Mouse (Mus musculus) lung, embryonic 16.5 days (tissue): ENCODE measurements around the gene Rogdi. TPM values are rescaled to one million over a fixed set of nuclear protein-coding genes. Genes with fewer than 3 reads are reported as not detected.

ENCODE experiments used
- ATAC-seq: fragments of 200-750 bp; cut with Nextera tagmentation; 2 replicates; pipeline ENCODE4 v1.8.0; 2017; ENCODE audit warnings: low read depth, mild to moderate bottlenecking, moderate library complexity
- H3K27ac ChIP-seq: fragments of 300-500 bp; sonication (generic); 2 replicates; pipeline ENCODE4 v1.5.1; 2014; ENCODE audit warnings: mild to moderate bottlenecking, control low read depth, low read length
- H3K27me3 ChIP-seq: fragments of 300-500 bp; sonication (generic); 2 replicates; pipeline ENCODE4 v1.6.1; 2014; ENCODE audit warnings: low read depth, low read length, mixed read lengths; ENCODE audit not compliant: control insufficient read depth, insufficient read depth
- H3K36me3 ChIP-seq: fragments of 300-500 bp; sonication (generic); 2 replicates; pipeline ENCODE4 v1.6.1; 2014; ENCODE audit warnings: low read length; ENCODE audit not compliant: control insufficient read depth, insufficient read depth
- H3K4me1 ChIP-seq: fragments of 300-500 bp; sonication (generic); replicated peaks from 2 replicates; pipeline ENCODE4 v1.6.1; 2014; ENCODE audit warnings: low read length, mixed read lengths; ENCODE audit not compliant: control insufficient read depth, insufficient read depth
- H3K4me2 ChIP-seq: fragments of 300-500 bp; sonication (generic); 2 replicates; pipeline ENCODE4 v1.6.1; 2014; ENCODE audit warnings: low read depth, low read length, control low read depth
- H3K4me3 ChIP-seq: fragments of 300-500 bp; sonication (generic); 2 replicates; pipeline ENCODE4 v1.5.1; 2014; ENCODE audit warnings: mild to moderate bottlenecking, low read length, control low read depth
- H3K9ac ChIP-seq: fragments of 300-500 bp; sonication (generic); 2 replicates; pipeline ENCODE4 v1.6.1; 2014; ENCODE audit warnings: low read length, control low read depth
- H3K9me3 ChIP-seq: fragments of 300-500 bp; sonication (generic); 2 replicates; pipeline ENCODE4 v1.6.1; 2016; ENCODE audit warnings: low read length; ENCODE audit not compliant: control insufficient read depth
- WGBS: fragments of 180-500 bp; shearing (Covaris S2); extraction: QIAGEN DNeasy Blood & Tissue Kit; methylation state at CpG from one replicate; pipeline ENCODE4 v1.1.7; 2014; 5-methylcytosine and 5-hydroxymethylcytosine counted together
- polyA plus RNA-seq: library from polyadenylated mRNA; unstranded; fragments of >200 nt; fragmentation: Nextera tagmentation; extraction: Ambion mirVana; gene quantifications from 2 replicates; pipeline ENCODE4 v1.2.1, GENCODE M21; 2015

Gene Rogdi
- polyA plus RNA-seq, 1 experiment from 2014 or later: 58.8 TPM

- ATAC-seq: no peak
- 51% methylated on average over 3 of the region's 3 CpGs for WGBS
Observed at GRCm38 (mm10) chr16:5000611-5001010, 12.7 kb downstream of the Rogdi start.

DNA sequence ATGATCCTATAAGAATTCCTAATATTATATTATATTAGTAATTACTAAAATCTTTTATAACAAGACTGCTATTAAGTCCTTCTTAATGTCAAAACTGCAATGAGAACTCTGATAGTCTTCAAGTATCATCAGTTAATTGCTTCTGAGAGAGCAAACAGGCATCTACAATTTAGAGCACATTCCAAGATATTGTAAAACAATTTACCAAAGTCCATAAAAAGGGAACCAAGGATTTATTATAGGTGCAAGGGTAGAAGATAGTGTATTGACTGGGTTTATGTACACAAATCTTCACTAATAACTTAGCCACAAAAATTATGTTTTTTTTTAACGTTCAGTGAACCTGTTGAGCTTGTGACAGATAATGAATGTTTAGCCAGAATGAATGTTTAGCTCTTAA is 14.4 kb downstream of the Rogdi start:
- no peak for ATAC-seq
- H3K27me3 ChIP-seq: no peaks in the 10 kb centered on the region
- H3K4me3 ChIP-seq: no peak overlapping the region
- no peaks in the 10 kb centered on the region for H3K9me3 ChIP-seq
- no peak overlapping the region for H3K4me2 ChIP-seq
- no peak overlapping the region for H3K27ac ChIP-seq
- 30% methylated on average over 1 of the region's 1 CpGs for WGBS
- H3K9ac ChIP-seq: no peak overlapping the region
- H3K36me3 ChIP-seq: no peaks in the 10 kb centered on the region
- peaks cover 3% of the 10 kb centered on the region for H3K4me1 ChIP-seq

More at GRCm38 (mm10) chr16:5000611-5001010, 12.7 kb downstream of the Rogdi start:
- H3K4me1 ChIP-seq: peaks cover 3% of the 10 kb centered on the region
- H3K4me2 ChIP-seq: no peak overlapping the region
- H3K27ac ChIP-seq: no peak overlapping the region
- H3K36me3 ChIP-seq: no peaks in the 10 kb centered on the region
- H3K27me3 ChIP-seq: no peaks in the 10 kb centered on the region
- H3K4me3 ChIP-seq: no peak overlapping the region
- no peak overlapping the region for H3K9ac ChIP-seq
- H3K9me3 ChIP-seq: no peaks in the 10 kb centered on the region

- Histone ChIP-seq H3K9me3 (no peaks in the 10 kb centered on the region), H3K4me2 (no peak within 1 kb of the TSS), H3K36me3 (no peaks in the 10 kb centered on the region), H3K4me3 (no peak within 1 kb of the TSS), H3K27me3 (no peaks in the 10 kb centered on the region), H3K27ac (peak within 1 kb of the TSS; percentile 49; the same call in 1 of the 2 replicates), H3K4me1 (peaks cover 3% of the 10 kb centered on the region), H3K9ac (no peak within 1 kb of the TSS)
- ATAC-seq: peak; percentile 52; the same call in 1 of the 2 replicates
- WGBS: 20% methylated on average over 3 of the region's 3 CpGs
Observed at GRCm38 (mm10) chr16:4997553-4997952, 15.8 kb downstream of the Rogdi start, which contains the start of gene Sept12. Gene Sept12 (minus strand): TSS chr16:4997852.

GRCm38 (mm10) chr16:4993276-4993675 is 20.1 kb downstream of the Rogdi start:
- H3K4me3 ChIP-seq: no peak overlapping the region
- no peaks in the 10 kb centered on the region for H3K36me3 ChIP-seq
- H3K27ac ChIP-seq: no peak overlapping the region
- H3K4me2 ChIP-seq: no peak overlapping the region
- 82% methylated on average over 4 of the region's 4 CpGs for WGBS
- ATAC-seq: no peak
- no peaks in the 10 kb centered on the region for H3K27me3 ChIP-seq
- H3K9ac ChIP-seq: no peak overlapping the region
- peaks cover 3% of the 10 kb centered on the region for H3K4me1 ChIP-seq
- H3K9me3 ChIP-seq: no peaks in the 10 kb centered on the region

GRCm38 (mm10) chr16:4984717-4985116 is 28.6 kb downstream of the Rogdi start:
- H3K9ac ChIP-seq: no peak overlapping the region
- H3K27me3 ChIP-seq: no peaks in the 10 kb centered on the region
- no peak overlapping the region for H3K4me3 ChIP-seq
- 86% methylated on average over 12 of the region's 12 CpGs for WGBS
- no peak overlapping the region for H3K4me2 ChIP-seq
- no peaks in the 10 kb centered on the region for H3K4me1 ChIP-seq
- no peaks in the 10 kb centered on the region for H3K36me3 ChIP-seq
- ATAC-seq: no peak
- no peaks in the 10 kb centered on the region for H3K9me3 ChIP-seq
- no peak overlapping the region for H3K27ac ChIP-seq

- no peaks in the 10 kb centered on the region for H3K27me3 ChIP-seq
- H3K9ac ChIP-seq: no peak overlapping the region
- WGBS: 70% methylated on average over 4 of the region's 4 CpGs
- no peak overlapping the region for H3K4me2 ChIP-seq
- ATAC-seq: 0 out of 2 replicates have a peak, but pooled peaks have one; percentile 69
- no peaks in the 10 kb centered on the region for H3K9me3 ChIP-seq
- peaks cover 8% of the 10 kb centered on the region for H3K4me1 ChIP-seq
- no peaks in the 10 kb centered on the region for H3K36me3 ChIP-seq
- no peak overlapping the region for H3K27ac ChIP-seq
- H3K4me3 ChIP-seq: no peak overlapping the region
Observed at GRCm38 (mm10) chr16:4979755-4980380, 33.5 kb downstream of the Rogdi start.

- ATAC-seq: peak; percentile 79
- Histone ChIP-seq H3K9me3 (no peaks in the 10 kb centered on the region), H3K27ac (no peak overlapping the region), H3K27me3 (no peaks in the 10 kb centered on the region), H3K4me1 (peaks cover 8% of the 10 kb centered on the region), H3K4me2 (no peak overlapping the region), H3K9ac (no peak overlapping the region), H3K36me3 (no peaks in the 10 kb centered on the region), H3K4me3 (no peak overlapping the region)
- WGBS: 41% methylated on average over 5 of the region's 5 CpGs
Observed at GRCm38 (mm10) chr16:4978275-4979051, 34.9 kb downstream of the Rogdi start.

DNA sequence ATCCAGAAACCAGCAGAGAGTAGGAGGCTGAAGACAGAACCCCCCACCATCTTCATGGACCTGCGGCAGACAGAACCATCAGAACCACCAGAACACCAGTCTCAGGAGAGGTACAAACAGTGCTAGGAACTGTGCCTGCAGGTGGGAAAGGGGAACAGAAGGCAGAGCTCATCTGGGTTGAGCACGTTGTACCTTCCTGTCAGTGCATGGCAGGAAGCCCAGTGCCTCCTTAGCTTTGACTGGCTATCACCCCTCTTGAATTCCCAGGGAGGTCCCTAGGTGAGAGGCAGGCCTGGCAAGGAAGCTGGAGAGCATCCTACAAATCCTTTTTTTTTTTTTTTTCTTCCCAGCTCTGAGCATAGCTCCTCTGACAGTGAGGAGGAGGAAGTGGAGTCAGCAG is 37.2 kb downstream of the Rogdi start:
- no peak overlapping the region for H3K9ac ChIP-seq
- H3K4me3 ChIP-seq: no peak overlapping the region
- H3K4me1 ChIP-seq: peaks cover 10% of the 10 kb centered on the region
- H3K9me3 ChIP-seq: no peaks in the 10 kb centered on the region
- no peak overlapping the region for H3K4me2 ChIP-seq
- no peak for ATAC-seq
- 62% methylated on average over 2 of the region's 2 CpGs for WGBS
- no peaks in the 10 kb centered on the region for H3K27me3 ChIP-seq
- H3K27ac ChIP-seq: no peak overlapping the region
- H3K36me3 ChIP-seq: no peaks in the 10 kb centered on the region

DNA sequence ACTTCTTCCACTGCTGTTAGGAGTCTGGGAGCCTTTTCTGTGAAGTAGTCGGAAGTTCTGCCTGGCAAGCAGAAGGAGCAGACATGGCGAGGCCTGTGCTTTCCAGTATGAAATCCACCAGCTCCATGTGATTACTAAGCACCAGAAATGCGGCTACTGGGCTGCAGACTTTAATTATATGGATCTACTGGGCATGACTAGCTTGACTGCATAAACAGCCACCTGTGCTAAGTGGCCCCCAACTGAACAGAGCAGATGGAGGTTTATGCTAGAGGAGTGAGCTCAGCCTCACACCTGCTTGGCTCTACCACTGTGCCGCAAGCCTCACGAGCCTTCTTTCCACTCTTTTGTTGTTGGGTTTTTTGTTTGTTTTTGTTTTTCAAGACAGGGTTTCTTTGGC is 38.8 kb downstream of the Rogdi start:
- no peak for ATAC-seq
- Histone ChIP-seq H3K27me3 (no peaks in the 10 kb centered on the region), H3K36me3 (no peaks in the 10 kb centered on the region), H3K4me2 (no peak overlapping the region), H3K4me3 (no peak overlapping the region), H3K9me3 (no peaks in the 10 kb centered on the region), H3K9ac (no peak overlapping the region), H3K27ac (no peak overlapping the region), H3K4me1 (peaks cover 10% of the 10 kb centered on the region)
- 83% methylated on average over 5 of the region's 5 CpGs for WGBS
